Mouse (Mus musculus) testis, adult 2 months (tissue): ENCODE data around the gene Actn1.

Experiments
- CTCF ChIP-seq: fragments of 200-500 bp; IDR thresholded peaks from 2 replicates; pipeline ENCODE4 v1.5.1; 2012; ENCODE audit warnings: low read depth, mild to moderate bottlenecking, inconsistent platforms, low read length, moderate library complexity; ENCODE audit not compliant: control insufficient read depth, insufficient read depth, insufficient replicate concordance
- POLR2A ChIP-seq: fragments of 200-500 bp; IDR thresholded peaks from 2 replicates; pipeline ENCODE4 v1.6.1; 2012; ENCODE audit warnings: low read depth, mild to moderate bottlenecking, inconsistent platforms, low read length, moderate library complexity; ENCODE audit not compliant: control insufficient read depth

GRCm38 (mm10) chr12:80178035-80178434 is 82.1 kb downstream of the Actn1 start:
- TF ChIP-seq POLR2A (no peak), CTCF (no peak)
